Mouse (Mus musculus) megakaryocyte, embryonic 14.5 days (primary cell): Measurements from ENCODE around the gene Lrfn1. TPM values are rescaled to one million over a fixed set of nuclear protein-coding genes. Genes with fewer than 3 reads are reported as not detected.
A peak's percentile ranks its signal among the peaks of the same experiment; 100 is the strongest.

ENCODE experiments used
- H3K27me3 ChIP-seq: replicated peaks from 2 replicates; pipeline ENCODE3; 2012; ENCODE audit warnings: inconsistent platforms
- H3K36me3 ChIP-seq: replicated peaks from 2 replicates; pipeline ENCODE3; 2012; ENCODE audit warnings: low read length, inconsistent platforms, mixed read lengths
- H3K4me1 ChIP-seq: 2 replicates; pipeline ENCODE4 v1.6.1; 2012; ENCODE audit warnings: inconsistent platforms
- H3K4me3 ChIP-seq: replicated peaks from 2 replicates; pipeline ENCODE3; 2012; ENCODE audit warnings: moderate library complexity, mild to moderate bottlenecking, inconsistent platforms
- H3K9me3 ChIP-seq: 2 replicates; pipeline ENCODE4 v1.6.1; 2012; ENCODE audit warnings: inconsistent platforms
- FLI1 ChIP-seq: IDR thresholded peaks from 2 replicates; pipeline ENCODE4 v1.6.1; 2012; ENCODE audit warnings: low read length, inconsistent platforms, mixed read lengths
- GATA1 ChIP-seq: IDR thresholded peaks from 3 replicates; pipeline ENCODE4 v1.6.1; 2012; ENCODE audit warnings: mixed read lengths, low read length, inconsistent platforms, borderline replicate concordance
- polyA plus RNA-seq: library from polyadenylated mRNA; stranded (reverse); fragments of >175 nt; gene quantifications from 2 replicates; pipeline ENCODE4 v1.2.3, GENCODE M21; 2012; ENCODE audit warnings: low replicate concordance; ENCODE audit not compliant: insufficient read depth

The Lrfn1 gene
- polyA plus RNA-seq, 1 experiment: 4.0 TPM

DNA sequence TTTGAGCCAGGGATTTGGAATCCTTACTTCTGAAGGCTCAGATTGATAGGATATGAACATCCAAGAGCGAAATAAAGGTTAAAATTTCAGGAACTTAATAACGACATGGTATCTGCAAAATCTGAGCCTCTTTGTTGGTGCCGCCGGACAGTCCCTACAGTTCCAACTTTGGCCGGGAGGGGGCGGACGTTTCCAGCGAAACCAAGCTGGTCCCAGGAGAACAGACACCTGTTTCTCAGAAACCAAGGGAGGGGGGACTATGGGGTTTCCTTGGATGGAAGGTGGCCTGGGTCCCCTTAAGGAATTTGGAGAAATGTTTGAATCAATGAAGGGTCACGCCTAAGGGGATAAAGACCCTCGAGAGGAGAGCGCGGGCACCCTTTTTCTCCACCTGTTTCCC, 5.3 kb upstream of the Lrfn1 start:
- Histone ChIP-seq H3K36me3 (peaks cover 41% of the 10 kb centered on the region), H3K9me3 (no peaks in the 10 kb centered on the region), H3K4me1 (peaks cover 60% of the 10 kb centered on the region), H3K4me3 (no peak overlapping the region), H3K27me3 (no peaks in the 10 kb centered on the region)
- no peak for TF ChIP-seq FLI1
- TF ChIP-seq GATA1: no peak

DNA sequence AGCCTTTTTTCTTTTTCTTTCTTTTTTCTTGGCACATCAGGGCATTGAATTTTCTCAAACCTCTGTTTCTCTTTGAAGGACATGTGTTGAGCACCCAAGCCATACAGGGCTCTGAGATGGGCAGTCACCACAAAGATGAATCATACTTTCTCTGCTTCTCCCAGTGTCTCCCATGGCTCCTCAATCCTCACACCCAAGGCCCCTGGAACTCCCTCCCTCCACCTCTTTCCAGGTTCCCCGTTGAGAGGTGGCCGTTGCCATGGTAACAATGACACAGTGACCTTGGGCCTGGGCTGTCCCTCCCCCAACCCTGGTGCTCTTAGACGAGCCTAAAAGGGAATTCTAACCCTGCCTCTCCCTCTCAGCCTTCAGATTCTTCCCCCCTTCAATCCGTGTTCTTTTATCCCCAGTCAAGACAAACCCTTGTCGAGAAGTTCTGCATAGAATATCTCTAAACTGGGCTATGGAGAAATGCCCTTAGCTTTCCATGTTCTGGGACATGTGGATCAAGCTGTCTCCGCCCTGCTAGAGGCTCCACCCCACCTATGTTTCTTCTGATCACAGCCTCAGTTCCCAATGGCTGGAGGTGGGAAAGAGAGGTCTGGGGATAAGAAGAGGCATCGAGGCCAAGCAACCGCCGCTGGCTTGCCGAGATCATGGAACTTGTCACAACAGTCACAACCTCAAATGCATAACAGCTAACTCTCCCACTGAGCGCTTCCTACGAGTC, 4.5 kb upstream of the Lrfn1 start:
- no peak for TF ChIP-seq GATA1
- TF ChIP-seq FLI1: no peak
- Histone ChIP-seq H3K4me3 (no peak overlapping the region), H3K4me1 (peaks cover 57% of the 10 kb centered on the region), H3K27me3 (peaks cover 3% of the 10 kb centered on the region), H3K36me3 (peaks cover 41% of the 10 kb centered on the region), H3K9me3 (no peaks in the 10 kb centered on the region)

- TF ChIP-seq GATA1: no peak
- TF ChIP-seq FLI1: no peak
- H3K4me3 ChIP-seq: no peak overlapping the region
- peaks cover 8% of the 10 kb centered on the region for H3K27me3 ChIP-seq
- peaks cover 41% of the 10 kb centered on the region for H3K36me3 ChIP-seq
- H3K9me3 ChIP-seq: no peaks in the 10 kb centered on the region
- H3K4me1 ChIP-seq: peaks cover 59% of the 10 kb centered on the region
These were observed 3.6 kb upstream of the Lrfn1 start for GRCm38 (mm10) chr7:28447865-28448820.

DNA sequence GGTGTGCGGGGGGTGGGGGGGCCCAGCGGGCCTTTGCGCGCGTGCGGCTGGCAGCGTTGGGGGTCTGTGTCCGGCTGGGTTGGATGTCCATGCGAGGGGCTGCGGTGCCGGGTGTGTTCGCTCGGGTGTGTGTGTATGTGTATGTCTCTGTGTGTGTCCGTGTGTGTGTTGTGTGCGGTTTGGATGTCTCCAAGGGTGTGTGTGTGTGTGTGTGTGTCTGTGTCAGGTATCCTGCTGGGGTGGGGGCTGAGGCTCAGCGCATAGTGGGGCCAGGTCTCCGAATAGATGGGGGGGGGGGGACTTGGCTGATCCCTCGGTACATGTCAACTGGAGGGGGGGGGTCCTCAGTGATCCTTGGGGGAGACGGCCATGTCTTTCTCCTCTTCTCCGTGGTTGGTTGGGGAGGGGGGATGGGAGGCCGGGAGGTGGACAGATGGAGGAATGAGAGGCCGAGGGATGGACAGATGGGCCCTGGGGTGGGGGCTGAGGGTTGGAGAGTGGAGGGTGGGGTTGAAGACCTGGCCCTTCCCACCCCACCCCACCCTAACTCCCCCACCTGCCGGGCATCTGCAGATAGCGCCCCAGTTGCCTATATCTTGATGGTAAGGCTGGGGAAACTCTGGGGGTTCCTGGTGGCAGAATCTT, 703 bp downstream of the Lrfn1 start:
- peaks cover 24% of the 10 kb centered on the region for H3K27me3 ChIP-seq
- H3K36me3 ChIP-seq: peaks cover 5% of the 10 kb centered on the region
- H3K9me3 ChIP-seq: no peaks in the 10 kb centered on the region
- peak overlapping the region; percentile 94 for H3K4me3 ChIP-seq
- peaks cover 31% of the 10 kb centered on the region for H3K4me1 ChIP-seq
- TF ChIP-seq GATA1 (no peak), FLI1 (no peak)

- Histone ChIP-seq H3K4me3 (no peak overlapping the region), H3K27me3 (no peaks in the 10 kb centered on the region), H3K36me3 (peaks cover 14% of the 10 kb centered on the region), H3K9me3 (no peaks in the 10 kb centered on the region), H3K4me1 (peaks cover 23% of the 10 kb centered on the region)
- TF ChIP-seq GATA1 (no peak), FLI1 (no peak)
These were observed 8.6 kb downstream of the Lrfn1 start for GRCm38 (mm10) chr7:28460361-28460760.

- H3K4me3 ChIP-seq: no peak overlapping the region
- H3K36me3 ChIP-seq: peaks cover 14% of the 10 kb centered on the region
- TF ChIP-seq GATA1 (no peak), FLI1 (no peak)
- H3K27me3 ChIP-seq: no peaks in the 10 kb centered on the region
- peaks cover 25% of the 10 kb centered on the region for H3K4me1 ChIP-seq
- no peaks in the 10 kb centered on the region for H3K9me3 ChIP-seq
These were observed 11.0 kb downstream of the Lrfn1 start for GRCm38 (mm10) chr7:28462769-28463168.

DNA sequence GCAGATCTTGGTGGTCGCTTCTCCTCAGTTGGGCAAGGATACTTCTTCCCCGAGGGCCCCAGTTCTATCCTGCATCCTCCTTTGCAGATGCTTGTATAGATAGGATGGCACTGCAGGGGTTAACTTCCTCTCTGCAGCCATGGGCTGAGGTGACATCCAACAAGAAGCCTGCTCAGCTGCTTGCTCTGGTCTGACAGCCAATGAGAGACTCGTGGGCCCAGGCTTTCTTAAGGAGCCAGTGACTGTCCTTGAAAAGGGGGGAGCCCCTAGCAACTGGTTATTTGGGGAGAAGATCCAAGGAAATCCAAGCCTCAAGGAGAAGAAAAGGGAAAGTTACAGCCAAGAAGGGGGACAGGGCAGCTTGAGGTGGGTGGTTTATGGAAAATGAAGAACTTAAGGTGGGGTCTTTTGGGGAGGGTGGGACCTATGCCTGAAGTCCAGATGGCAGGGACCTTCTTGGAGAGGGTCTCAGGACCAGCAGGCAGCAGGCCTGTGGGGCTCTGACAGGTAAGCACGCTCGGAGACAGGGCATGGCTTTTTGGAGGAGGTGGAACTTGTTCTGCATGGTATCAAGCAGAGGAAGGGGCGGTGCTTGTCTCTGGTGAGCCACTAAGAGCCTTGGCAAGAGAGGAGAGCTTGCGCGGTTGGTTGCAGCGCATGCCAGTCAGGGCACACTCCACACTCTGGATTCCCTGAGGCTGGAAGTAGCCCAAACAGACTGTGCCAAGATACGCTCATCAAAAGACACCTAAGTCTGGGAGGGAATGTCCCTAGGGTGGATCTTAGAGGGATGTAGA, 12.8 kb downstream of the Lrfn1 start:
- Histone ChIP-seq H3K4me1 (peaks cover 25% of the 10 kb centered on the region), H3K4me3 (no peak overlapping the region), H3K9me3 (no peaks in the 10 kb centered on the region), H3K36me3 (peaks cover 4% of the 10 kb centered on the region), H3K27me3 (no peaks in the 10 kb centered on the region)
- no peak for TF ChIP-seq GATA1
- TF ChIP-seq FLI1: no peak

DNA sequence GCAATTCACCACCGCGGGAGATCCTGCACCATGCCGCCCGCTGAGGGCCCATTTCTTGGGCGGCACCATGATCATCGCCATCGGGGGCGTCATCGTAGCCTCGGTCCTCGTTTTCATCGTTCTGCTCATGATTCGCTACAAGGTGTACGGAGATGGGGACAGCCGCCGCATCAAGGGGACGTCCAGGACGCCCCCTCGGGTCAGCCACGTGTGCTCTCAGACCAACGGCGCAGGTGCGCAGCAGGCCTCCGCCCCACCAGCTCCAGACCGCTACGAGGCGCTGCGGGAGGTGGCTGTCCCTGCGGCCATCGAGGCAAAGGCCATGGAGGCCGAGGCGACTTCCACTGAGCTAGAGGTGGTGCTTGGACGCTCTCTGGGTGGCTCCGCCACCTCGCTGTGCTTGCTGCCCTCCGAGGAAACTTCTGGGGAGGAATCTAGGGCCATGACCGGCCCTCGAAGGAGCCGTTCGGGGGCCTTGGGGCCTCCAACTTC, 15.0 kb downstream of the Lrfn1 start:
- Histone ChIP-seq H3K27me3 (no peaks in the 10 kb centered on the region), H3K36me3 (no peaks in the 10 kb centered on the region), H3K9me3 (no peaks in the 10 kb centered on the region), H3K4me3 (no peak overlapping the region), H3K4me1 (peaks cover 40% of the 10 kb centered on the region)
- no peak for TF ChIP-seq GATA1
- TF ChIP-seq FLI1: no peak
